Mouse (Mus musculus) limb, embryonic 14.5 days (tissue): Measurements from ENCODE around the gene Rbm4b. TPM values are rescaled to one million over a fixed set of nuclear protein-coding genes. Genes with fewer than 3 reads are reported as not detected.
A peak's percentile ranks its signal among the peaks of the same experiment; 100 is the strongest.

ENCODE experiments used
- ATAC-seq: fragments of 200-750 bp; cut with Nextera tagmentation; 2 replicates; pipeline ENCODE4 v1.8.0; 2017; ENCODE audit warnings: low read depth, moderate number of reproducible peaks, moderate TSS enrichment; ENCODE audit not compliant: low FRiP score
- DNase-seq: peaks from one replicate; pipeline ENCODE4 v3.0.0-alpha.2; 2015; ENCODE audit warnings: low spot score
- H3K27ac ChIP-seq: fragments of 300-500 bp; sonication (generic); replicated peaks from 2 replicates; pipeline ENCODE4 v1.5.1; 2014; ENCODE audit warnings: low read depth, mild to moderate bottlenecking, low read length, moderate library complexity, mixed read lengths
- H3K27me3 ChIP-seq: fragments of 300-500 bp; sonication (generic); 2 replicates; pipeline ENCODE4 v1.6.1; 2014; ENCODE audit warnings: low read length, mixed read lengths; ENCODE audit not compliant: control insufficient read depth, insufficient read depth
- H3K36me3 ChIP-seq: fragments of 300-500 bp; sonication (generic); 2 replicates; pipeline ENCODE4 v1.6.1; 2014; ENCODE audit warnings: mild to moderate bottlenecking, low read length, moderate library complexity, mixed read lengths; ENCODE audit not compliant: control insufficient read depth, insufficient read depth
- H3K4me1 ChIP-seq: fragments of 300-500 bp; sonication (generic); 2 replicates; pipeline ENCODE4 v1.6.1; 2014; ENCODE audit warnings: antibody characterized with exemption, low read length, mixed read lengths; ENCODE audit not compliant: control insufficient read depth, insufficient read depth
- H3K4me2 ChIP-seq: fragments of 300-500 bp; sonication (generic); replicated peaks from 2 replicates; pipeline ENCODE4 v1.6.1; 2014; ENCODE audit warnings: low read depth, mild to moderate bottlenecking, low read length, moderate library complexity; ENCODE audit not compliant: severe bottlenecking
- H3K4me3 ChIP-seq: fragments of 300-500 bp; sonication (generic); replicated peaks from 2 replicates; pipeline ENCODE4 v1.5.1; 2014; ENCODE audit warnings: low read length
- H3K9ac ChIP-seq: fragments of 300-500 bp; sonication (generic); 2 replicates; pipeline ENCODE4 v1.6.1; 2014; ENCODE audit warnings: mild to moderate bottlenecking, low read depth, low read length, moderate library complexity; ENCODE audit not compliant: severe bottlenecking
- H3K9me3 ChIP-seq: fragments of 300-500 bp; sonication (generic); 2 replicates; pipeline ENCODE4 v1.6.1; 2016; ENCODE audit warnings: low read length; ENCODE audit not compliant: control insufficient read depth
- POLR2A ChIP-seq: fragments of 200-500 bp; IDR thresholded peaks from 2 replicates; pipeline ENCODE4 v1.8.0; 2012; ENCODE audit warnings: inconsistent platforms, mild to moderate bottlenecking, moderate library complexity, borderline replicate concordance; ENCODE audit not compliant: insufficient read depth, insufficient read length; ENCODE audit errors: extremely low read depth
- WGBS: fragments of 180-500 bp; shearing (Covaris S2); extraction: QIAGEN DNeasy Blood & Tissue Kit; methylation state at CpG from one replicate; pipeline ENCODE4 v1.1.7; 2014; 5-methylcytosine and 5-hydroxymethylcytosine counted together
- polyA plus RNA-seq, 2 experiments: library from polyadenylated mRNA; depleted of rRNA in 1 of 2; stranded (reverse) in 1 of 2; unstranded in 1 of 2; fragments of >200 nt; fragmentation: Nextera tagmentation in 1 of 2; extraction: Ambion mirVana in 1 of 2; gene quantifications; 2 replicates each; pipeline versions ENCODE4 v1.2.1 to v1.2.3; 2012 to 2014

Rbm4b gene
- polyA plus RNA-seq, 2 experiments, result 36.9 to 63.2 TPM

DNA sequence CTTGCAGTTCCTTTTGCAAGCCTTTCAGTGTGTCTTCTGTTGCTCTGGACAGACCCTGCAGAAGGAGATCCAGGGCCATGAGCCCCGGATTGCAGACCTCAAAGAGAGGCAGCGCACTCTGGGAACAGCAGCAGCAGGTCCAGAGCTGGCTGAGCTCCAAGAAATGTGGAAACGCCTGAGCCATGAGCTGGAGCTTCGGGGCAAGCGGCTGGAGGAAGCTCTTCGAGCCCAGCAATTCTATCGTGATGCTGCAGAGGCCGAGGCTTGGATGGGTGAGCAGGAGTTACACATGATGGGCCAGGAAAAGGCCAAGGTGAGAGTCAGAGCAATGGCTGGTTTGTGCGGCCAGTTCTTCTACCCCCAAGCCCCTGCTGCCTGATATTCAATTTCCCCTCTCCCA lies 11.2 kb upstream of the Rbm4b start:
- no peak for TF ChIP-seq POLR2A
- H3K4me2 ChIP-seq, result no peak overlapping the region
- ATAC-seq (no peak), DNase-seq (peak; percentile 56)
- 49% methylated on average over 9 of the region's 9 CpGs for WGBS
- H3K27ac ChIP-seq, result no peak overlapping the region
- H3K4me1 ChIP-seq, result no peaks in the 10 kb centered on the region
- no peaks in the 10 kb centered on the region; the same call in 1 of the 2 replicates for H3K36me3 ChIP-seq
- H3K4me3 ChIP-seq, result no peak overlapping the region
- H3K9me3 ChIP-seq, result no peaks in the 10 kb centered on the region
- no peaks in the 10 kb centered on the region for H3K27me3 ChIP-seq
- H3K9ac ChIP-seq, result no peak overlapping the region

DNA sequence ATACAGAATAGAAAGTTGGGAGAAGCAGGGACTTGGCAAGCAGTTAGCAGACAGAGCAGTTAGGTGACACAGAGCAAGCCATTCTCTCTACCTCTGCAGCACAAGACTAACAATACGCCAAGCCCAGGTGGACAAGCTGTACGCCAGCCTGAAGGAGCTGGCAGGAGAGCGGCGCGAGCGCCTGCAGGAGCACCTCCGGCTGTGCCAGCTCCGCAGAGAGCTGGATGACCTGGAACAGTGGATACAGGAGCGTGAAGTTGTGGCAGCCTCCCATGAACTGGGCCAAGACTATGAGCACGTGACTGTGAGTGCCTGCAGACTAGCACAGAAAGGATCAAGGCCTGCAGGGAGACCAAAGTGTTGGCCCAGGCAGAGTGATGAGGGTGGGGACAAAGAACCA lies 10.6 kb upstream of the Rbm4b start:
- Histone ChIP-seq H3K4me3 (no peak overlapping the region), H3K36me3 (no peaks in the 10 kb centered on the region; the same call in 1 of the 2 replicates), H3K9ac (no peak overlapping the region), H3K27me3 (no peaks in the 10 kb centered on the region), H3K27ac (no peak overlapping the region), H3K4me1 (no peaks in the 10 kb centered on the region), H3K4me2 (no peak overlapping the region), H3K9me3 (no peaks in the 10 kb centered on the region)
- no peak for ATAC-seq
- TF ChIP-seq POLR2A, result no peak
- no peak for DNase-seq
- 95% methylated on average over 10 of the region's 10 CpGs for WGBS

DNA sequence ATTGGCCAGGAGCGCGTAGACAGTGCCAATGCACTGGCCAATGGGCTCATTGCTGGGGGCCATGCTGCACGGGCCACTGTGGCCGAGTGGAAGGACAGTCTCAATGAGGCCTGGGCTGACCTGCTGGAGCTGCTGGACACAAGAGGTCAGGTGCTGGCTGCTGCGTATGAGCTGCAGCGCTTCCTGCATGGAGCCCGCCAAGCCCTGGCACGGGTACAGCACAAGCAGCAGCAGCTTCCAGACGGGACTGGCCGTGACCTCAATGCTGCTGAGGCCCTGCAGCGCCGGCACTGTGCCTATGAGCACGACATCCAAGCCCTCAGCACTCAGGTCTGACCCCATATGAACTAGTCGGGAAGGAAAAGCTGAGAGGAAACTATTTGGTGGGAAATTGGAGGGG lies 9.7 kb upstream of the Rbm4b start:
- no peak for TF ChIP-seq POLR2A
- ATAC-seq, result no peak
- 84% methylated on average over 14 of the region's 14 CpGs for WGBS
- H3K9me3 ChIP-seq, result no peaks in the 10 kb centered on the region
- DNase-seq, result no peak
- no peaks in the 10 kb centered on the region for H3K27me3 ChIP-seq
- H3K9ac ChIP-seq, result no peak overlapping the region
- H3K4me1 ChIP-seq, result no peaks in the 10 kb centered on the region
- H3K36me3 ChIP-seq, result no peaks in the 10 kb centered on the region; the same call in 1 of the 2 replicates
- H3K4me2 ChIP-seq, result no peak overlapping the region
- H3K27ac ChIP-seq, result no peak overlapping the region
- no peak overlapping the region for H3K4me3 ChIP-seq

DNA sequence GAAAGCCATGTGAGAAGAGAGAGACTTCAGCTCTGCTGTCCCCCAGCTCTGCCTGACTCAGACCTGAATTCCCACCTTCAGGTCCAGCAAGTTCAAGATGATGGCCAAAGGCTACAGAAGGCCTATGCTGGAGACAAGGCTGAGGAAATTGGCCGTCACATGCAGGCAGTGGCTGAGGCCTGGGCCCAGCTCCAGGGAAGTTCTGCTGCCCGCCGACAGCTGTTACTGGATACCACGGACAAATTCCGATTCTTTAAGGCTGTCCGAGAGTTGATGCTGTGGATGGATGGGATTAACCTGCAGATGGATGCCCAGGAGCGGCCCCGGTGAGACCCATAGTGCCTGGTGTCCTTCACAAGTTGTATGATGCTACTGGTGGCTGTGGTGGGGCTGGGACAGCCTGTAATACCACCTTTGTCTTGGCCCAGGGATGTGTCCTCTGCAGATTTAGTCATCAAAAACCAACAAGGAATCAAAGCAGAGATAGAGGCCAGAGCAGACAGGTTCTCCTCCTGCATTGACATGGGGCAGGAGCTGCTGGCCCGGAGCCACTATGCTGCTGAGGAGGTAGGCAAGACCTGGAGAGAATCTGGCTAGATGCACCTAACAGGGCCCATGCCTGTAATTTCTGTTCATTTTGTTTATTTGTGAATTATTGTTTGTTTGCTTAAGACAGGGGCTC lies 8.5 kb upstream of the Rbm4b start:
- TF ChIP-seq POLR2A, result no peak
- 90% methylated on average over 9 of the region's 9 CpGs for WGBS
- H3K4me2 ChIP-seq, result no peak overlapping the region

DNA sequence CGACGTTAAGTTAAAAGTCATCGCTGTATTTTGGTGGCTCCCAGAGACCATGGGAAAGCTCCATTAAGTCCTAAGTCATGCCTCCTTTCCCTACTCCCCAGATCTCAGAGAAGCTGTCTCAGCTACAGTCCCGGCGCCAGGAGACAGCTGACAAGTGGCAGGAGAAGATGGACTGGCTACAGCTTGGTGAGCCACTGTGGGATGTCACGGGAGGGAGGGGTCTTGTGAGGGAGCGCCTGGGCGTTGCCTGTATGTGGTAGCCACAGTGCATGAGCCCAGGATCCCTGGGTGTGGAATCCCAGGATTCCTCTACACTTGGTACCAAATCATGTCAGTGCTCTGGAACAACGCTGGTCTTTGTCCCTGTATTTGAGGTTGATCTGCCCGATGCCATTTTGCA lies 7.8 kb upstream of the Rbm4b start:
- Histone ChIP-seq H3K36me3 (no peaks in the 10 kb centered on the region; the same call in 1 of the 2 replicates), H3K4me2 (no peak overlapping the region), H3K4me3 (no peak overlapping the region), H3K9me3 (no peaks in the 10 kb centered on the region), H3K27ac (no peak overlapping the region), H3K27me3 (no peaks in the 10 kb centered on the region), H3K9ac (no peak overlapping the region), H3K4me1 (no peaks in the 10 kb centered on the region)
- DNase-seq, result no peak
- TF ChIP-seq POLR2A, result no peak
- 87% methylated on average over 10 of the region's 10 CpGs for WGBS
- ATAC-seq, result no peak

More for the DNA sequence above, 8.5 kb upstream of the Rbm4b start:
- Histone ChIP-seq H3K9ac (no peak overlapping the region), H3K4me1 (no peaks in the 10 kb centered on the region), H3K27ac (no peak overlapping the region), H3K36me3 (no peaks in the 10 kb centered on the region; the same call in 1 of the 2 replicates), H3K9me3 (no peaks in the 10 kb centered on the region), H3K4me3 (no peak overlapping the region), H3K27me3 (no peaks in the 10 kb centered on the region)
- ATAC-seq (no peak), DNase-seq (no peak)

DNA sequence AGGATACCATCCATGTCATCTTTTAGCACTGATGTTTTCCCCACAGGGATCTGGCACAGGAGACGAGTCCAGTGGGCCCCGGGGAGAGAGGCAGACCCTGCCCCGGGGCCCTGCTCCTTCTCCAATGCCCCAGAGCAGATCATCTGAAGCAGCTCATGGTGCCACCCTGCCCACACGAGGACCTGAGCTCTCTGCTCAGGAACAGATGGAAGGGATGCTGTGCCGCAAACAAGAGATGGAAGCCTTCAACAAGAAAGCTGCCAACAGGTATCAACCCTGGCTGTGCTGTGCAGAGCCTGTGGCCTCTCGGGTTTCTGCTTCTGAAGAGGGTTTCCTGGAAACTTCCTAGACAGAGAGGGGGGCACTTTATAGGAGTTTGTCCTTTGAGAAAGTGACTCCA lies 6.3 kb upstream of the Rbm4b start:
- Histone ChIP-seq H3K27ac (no peak overlapping the region), H3K36me3 (no peaks in the 10 kb centered on the region; the same call in 1 of the 2 replicates), H3K9ac (no peak overlapping the region), H3K4me2 (no peak overlapping the region), H3K9me3 (no peaks in the 10 kb centered on the region), H3K4me3 (no peak overlapping the region), H3K4me1 (no peaks in the 10 kb centered on the region), H3K27me3 (no peaks in the 10 kb centered on the region)
- no peak for ATAC-seq
- 84% methylated on average over 6 of the region's 6 CpGs for WGBS
- no peak for DNase-seq
- TF ChIP-seq POLR2A, result no peak
